Mouse (Mus musculus): ENCODE results near the gene Cdc42ep4. TPM values are rescaled to one million over a fixed set of nuclear protein-coding genes. Genes with fewer than 3 reads are reported as not detected.

The Cdc42ep4 gene
- total and polyA plus RNA-seq, 2 experiments from 2014 or later: 75.4 to 102 TPM

GRCm38 (mm10) chr11:113785406-113786171 is 33.9 kb upstream of the Cdc42ep4 start:
- Histone ChIP-seq H3K9ac (peak overlapping the region; percentile 60), H3K27me3 (ENCODE audit: insufficient read depth, low read length) (no peaks in the 10 kb centered on the region), H3K4me3 (ENCODE audit: low read depth, low read length) (peak overlapping the region; percentile 30), H3K4me2 (ENCODE audit: low read depth) (peak overlapping the region; percentile 56), H3K36me3 (ENCODE audit: insufficient read depth) (no peaks in the 10 kb centered on the region), H3K4me1 (ENCODE audit: insufficient read depth) (peaks cover 35% of the 10 kb centered on the region), H3K9me3 (ENCODE audit: low read length) (no peaks in the 10 kb centered on the region), H3K27ac (ENCODE audit: low read depth, low read length) (peak overlapping the region; percentile 86)
- no peak for TF ChIP-seq CTCF (IDR thresholded peaks at IDR 0.05; ENCODE audit: low read depth)
- DNase-seq: peak; percentile 83
- 2% methylated on average over 19 of the region's 19 CpGs for WGBS
- ATAC-seq: peak; percentile 92

GRCm38 (mm10) chr11:113784656-113785396 is 33.1 kb upstream of the Cdc42ep4 start:
- Histone ChIP-seq H3K27me3 (ENCODE audit: insufficient read depth, low read length) (no peaks in the 10 kb centered on the region), H3K27ac (ENCODE audit: low read depth, low read length) (peak overlapping the region; percentile 86), H3K4me1 (ENCODE audit: insufficient read depth) (peaks cover 35% of the 10 kb centered on the region), H3K4me2 (ENCODE audit: low read depth) (no peak overlapping the region), H3K4me3 (ENCODE audit: low read depth, low read length) (no peak overlapping the region), H3K9ac (no peak overlapping the region), H3K9me3 (ENCODE audit: low read length) (no peaks in the 10 kb centered on the region), H3K36me3 (ENCODE audit: insufficient read depth) (no peaks in the 10 kb centered on the region)
- WGBS: 22% methylated on average over 2 of the region's 2 CpGs
- ATAC-seq: no peak
- peak; percentile 52 for DNase-seq
- no peak for TF ChIP-seq CTCF (IDR thresholded peaks at IDR 0.05; ENCODE audit: low read depth)

- Histone ChIP-seq H3K9me3 (ENCODE audit: low read length) (no peaks in the 10 kb centered on the region), H3K4me2 (ENCODE audit: low read depth) (no peak overlapping the region), H3K9ac (no peak overlapping the region), H3K4me1 (ENCODE audit: insufficient read depth) (peaks cover 26% of the 10 kb centered on the region), H3K4me3 (ENCODE audit: low read depth, low read length) (no peak overlapping the region), H3K27ac (ENCODE audit: low read depth, low read length) (peak overlapping the region; percentile 60), H3K27me3 (ENCODE audit: insufficient read depth, low read length) (no peaks in the 10 kb centered on the region), H3K36me3 (ENCODE audit: insufficient read depth) (no peaks in the 10 kb centered on the region)
- WGBS: 76% methylated on average over 2 of the region's 2 CpGs
- TF ChIP-seq CTCF (IDR thresholded peaks at IDR 0.05; ENCODE audit: low read depth): no peak
- DNase-seq (no peak), ATAC-seq (no peak)
Measured at GRCm38 (mm10) chr11:113782496-113782895, 30.8 kb upstream of the Cdc42ep4 start.

GRCm38 (mm10) chr11:113782006-113782405 is 30.3 kb upstream of the Cdc42ep4 start:
- Histone ChIP-seq H3K4me3 (ENCODE audit: low read depth, low read length) (no peak overlapping the region), H3K4me1 (ENCODE audit: insufficient read depth) (peaks cover 23% of the 10 kb centered on the region), H3K4me2 (ENCODE audit: low read depth) (no peak overlapping the region), H3K27ac (ENCODE audit: low read depth, low read length) (peak overlapping the region; percentile 60), H3K36me3 (ENCODE audit: insufficient read depth) (no peaks in the 10 kb centered on the region), H3K9me3 (ENCODE audit: low read length) (no peaks in the 10 kb centered on the region), H3K9ac (no peak overlapping the region), H3K27me3 (ENCODE audit: insufficient read depth, low read length) (no peaks in the 10 kb centered on the region)
- DNase-seq (peak; percentile 75), ATAC-seq (no peak)
- TF ChIP-seq CTCF (IDR thresholded peaks at IDR 0.05; ENCODE audit: low read depth): no peak
- 26% methylated on average over 2 of the region's 2 CpGs for WGBS

GRCm38 (mm10) chr11:113779680-113780041 is 28.0 kb upstream of the Cdc42ep4 start:
- Histone ChIP-seq H3K4me3 (ENCODE audit: low read depth, low read length) (no peak overlapping the region), H3K27me3 (ENCODE audit: insufficient read depth, low read length) (no peaks in the 10 kb centered on the region), H3K4me2 (ENCODE audit: low read depth) (no peak overlapping the region), H3K36me3 (ENCODE audit: insufficient read depth) (no peaks in the 10 kb centered on the region), H3K9me3 (ENCODE audit: low read length) (no peaks in the 10 kb centered on the region), H3K4me1 (ENCODE audit: insufficient read depth) (peaks cover 7% of the 10 kb centered on the region; the same call in 1 of the 2 replicates), H3K27ac (ENCODE audit: low read depth, low read length) (no peak overlapping the region), H3K9ac (no peak overlapping the region)
- no peak for TF ChIP-seq CTCF (IDR thresholded peaks at IDR 0.05; ENCODE audit: low read depth)
- ATAC-seq (no peak), DNase-seq (no peak)
- WGBS: 25% methylated on average over 6 of the region's 6 CpGs

GRCm38 (mm10) chr11:113778733-113779679 is 27.3 kb upstream of the Cdc42ep4 start:
- Histone ChIP-seq H3K36me3 (ENCODE audit: insufficient read depth) (no peaks in the 10 kb centered on the region), H3K27ac (ENCODE audit: low read depth, low read length) (no peak overlapping the region), H3K27me3 (ENCODE audit: insufficient read depth, low read length) (no peaks in the 10 kb centered on the region), H3K4me2 (ENCODE audit: low read depth) (no peak overlapping the region), H3K9ac (no peak overlapping the region), H3K4me1 (ENCODE audit: insufficient read depth) (peaks cover 7% of the 10 kb centered on the region; the same call in 1 of the 2 replicates), H3K4me3 (ENCODE audit: low read depth, low read length) (no peak overlapping the region), H3K9me3 (ENCODE audit: low read length) (no peaks in the 10 kb centered on the region)
- 30% methylated on average over 20 of the region's 20 CpGs for WGBS
- DNase-seq (no peak), ATAC-seq (no peak)
- TF ChIP-seq CTCF (IDR thresholded peaks at IDR 0.05; ENCODE audit: low read depth): no peak

All from forebrain, postnatal 0 days (tissue).